Mouse (Mus musculus): Measurements from ENCODE around the gene Gpha2.

Gene Gpha2

DNA sequence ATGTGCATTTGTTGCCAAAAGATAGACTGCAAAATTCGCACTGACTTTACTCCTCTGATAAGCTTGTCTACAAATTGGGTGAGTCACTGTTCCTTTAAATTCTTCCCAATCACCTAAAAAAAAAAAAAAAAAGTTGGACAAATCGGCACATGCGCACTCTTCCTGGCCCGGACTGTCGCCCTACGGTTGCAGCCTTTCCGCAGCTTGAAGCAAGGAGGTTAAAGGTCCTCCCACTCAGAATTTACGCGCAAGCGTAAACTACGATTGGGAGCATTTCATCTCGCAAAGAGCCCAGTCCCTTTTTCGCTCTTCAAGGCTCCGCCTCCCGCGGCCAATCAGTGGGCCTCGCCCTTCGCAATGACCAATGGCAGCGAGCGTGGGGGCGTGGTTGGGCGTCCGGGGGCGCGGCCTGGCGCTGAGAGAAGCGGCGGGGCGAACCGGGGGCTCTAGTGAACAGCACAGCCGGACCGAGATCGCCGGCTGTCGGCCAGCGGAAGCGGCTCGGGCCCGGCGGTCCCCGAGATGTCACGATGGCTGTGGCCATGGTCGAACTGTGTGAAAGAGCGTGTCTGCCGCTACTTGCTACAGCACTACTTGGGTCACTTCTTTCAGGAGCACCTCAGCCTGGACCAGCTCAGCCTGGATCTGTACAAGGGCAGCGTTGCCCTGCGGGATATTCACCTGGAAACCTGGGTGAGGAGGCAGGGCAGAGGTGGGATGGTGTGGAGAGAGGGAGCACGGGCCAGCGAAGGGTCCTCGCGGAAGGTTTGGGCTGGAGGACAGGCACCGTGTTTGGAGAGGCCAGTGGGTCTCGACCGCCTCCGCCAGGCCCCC lies 15.3 kb downstream of the Gpha2 start, which contains the start of gene Atg2a:
TSS of gene Atg2a (plus strand) at position 395 of the 834 bp plus-strand sequence.
- DNase-seq (ENCODE audit: low spot score), result peak; percentile 99

DNA sequence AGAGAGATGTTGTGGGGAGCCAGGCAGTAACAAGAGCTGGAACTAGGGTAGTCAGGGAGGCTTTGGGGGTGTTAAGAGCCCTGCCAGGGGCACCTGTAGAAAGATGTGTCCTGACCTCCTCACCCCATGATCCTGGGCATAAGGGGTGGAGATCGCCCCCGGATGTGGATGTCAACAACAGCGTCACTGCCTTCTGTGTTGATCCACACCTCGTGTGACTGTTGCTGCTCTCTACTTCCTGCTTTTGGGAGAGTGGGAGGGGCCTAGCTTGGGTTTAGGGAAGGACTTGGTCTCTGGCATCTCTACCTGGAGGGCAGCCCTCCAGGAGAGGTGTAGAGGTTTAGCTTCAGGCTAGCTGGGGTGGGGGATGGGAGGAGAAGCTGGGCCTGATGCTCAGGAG lies 16.1 kb downstream of the Gpha2 start:
- peak; percentile 73 for DNase-seq (ENCODE audit: low spot score)

DNA sequence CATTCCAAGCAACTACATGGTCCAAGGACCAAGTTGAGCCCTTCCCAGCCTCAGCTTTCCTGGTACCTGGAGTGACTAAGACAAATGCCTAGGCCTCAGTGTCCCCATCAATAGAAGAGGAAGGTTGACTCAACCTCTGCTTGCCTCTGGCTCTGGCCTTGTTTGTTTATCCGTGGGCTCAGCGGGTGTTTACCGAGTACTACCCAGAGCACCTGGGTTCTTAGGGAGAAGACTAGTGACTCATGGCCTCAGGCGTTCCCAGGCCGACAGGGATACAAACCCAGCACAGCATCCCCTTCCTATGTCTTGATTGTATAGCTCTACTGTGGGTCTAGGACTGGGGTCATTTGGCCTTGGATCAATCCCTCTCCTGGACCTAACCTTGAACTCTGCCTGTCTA lies 17.0 kb downstream of the Gpha2 start:
- DNase-seq (ENCODE audit: low spot score), result no peak

DNA sequence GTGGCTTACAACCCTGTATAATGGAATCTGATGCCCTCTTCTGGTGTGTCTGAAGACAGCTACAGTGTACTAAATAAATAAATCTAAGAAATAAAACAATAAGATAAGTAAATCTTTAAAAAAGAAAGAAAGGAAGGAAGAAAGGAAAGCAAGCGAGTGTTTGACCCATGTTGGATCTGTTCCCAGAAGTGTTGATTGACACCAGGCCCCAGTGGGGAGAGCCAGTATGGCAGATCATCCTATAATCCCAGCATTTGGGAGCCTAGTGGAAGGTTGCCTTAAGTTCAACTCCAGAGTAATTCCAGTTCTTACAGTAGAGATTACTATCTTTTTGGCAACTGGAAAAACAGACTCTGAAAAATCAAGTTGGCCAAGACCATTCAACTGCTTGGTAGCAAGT lies 19.6 kb downstream of the Gpha2 start:
- no peak for DNase-seq (ENCODE audit: low spot score)

DNA sequence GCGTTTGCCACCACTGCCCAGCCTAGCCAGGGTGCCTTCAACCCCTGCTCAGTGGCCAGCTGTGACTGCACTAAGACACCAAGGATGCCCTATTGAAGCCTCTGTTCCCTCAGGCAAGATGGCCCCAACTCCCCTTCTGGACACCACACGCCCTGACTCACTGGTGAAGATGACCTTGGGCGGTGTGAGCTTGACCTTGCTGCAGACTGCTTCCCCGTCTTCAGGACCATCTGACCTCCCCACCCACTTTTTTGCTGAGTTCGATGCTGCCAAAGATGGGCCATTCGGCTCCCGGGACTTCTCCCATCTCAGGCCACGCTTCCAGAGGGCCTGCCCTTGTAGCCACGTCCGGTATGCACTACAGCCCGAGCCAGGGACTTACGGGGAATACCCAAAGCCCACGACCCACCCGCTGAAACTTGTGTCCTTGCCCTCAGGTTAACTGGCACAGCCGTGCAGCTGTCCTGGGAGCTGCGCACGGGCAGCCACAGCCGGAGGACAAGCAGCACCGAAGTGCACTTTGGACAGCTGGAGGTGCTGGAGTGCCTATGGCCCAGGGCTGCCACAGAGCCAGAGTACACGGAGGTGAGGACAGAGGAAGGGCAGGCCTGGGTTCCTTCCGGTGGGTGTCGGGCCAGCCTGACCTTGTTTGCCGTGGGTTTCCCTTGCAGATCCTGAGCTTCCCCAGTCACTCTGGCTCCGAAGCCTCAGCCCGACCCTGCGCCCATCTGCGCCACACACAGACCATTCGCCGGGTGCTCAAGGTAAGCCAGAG lies 21.5 kb downstream of the Gpha2 start:
- no peak for DNase-seq (ENCODE audit: low spot score)

DNA sequence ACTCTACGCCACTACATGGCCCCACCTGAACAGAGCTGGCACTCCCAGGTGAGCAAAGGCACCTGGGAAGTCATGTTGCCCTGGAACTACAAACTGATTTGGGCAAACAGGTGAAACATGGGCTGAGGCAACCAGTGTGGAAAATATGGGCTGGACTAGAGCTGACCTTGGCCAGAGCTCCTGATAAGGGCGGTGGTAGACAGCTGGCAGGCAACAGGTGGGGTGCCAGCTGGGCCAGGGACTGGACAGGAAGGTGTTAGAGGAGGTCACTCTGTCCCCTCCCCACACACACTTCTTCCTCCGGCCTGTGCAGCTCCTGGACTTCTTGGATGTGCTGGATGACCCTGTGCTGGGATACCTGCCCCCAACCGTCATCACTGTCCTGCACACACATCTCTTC lies 26.8 kb downstream of the Gpha2 start:
- DNase-seq (ENCODE audit: low spot score), result no peak

DNA sequence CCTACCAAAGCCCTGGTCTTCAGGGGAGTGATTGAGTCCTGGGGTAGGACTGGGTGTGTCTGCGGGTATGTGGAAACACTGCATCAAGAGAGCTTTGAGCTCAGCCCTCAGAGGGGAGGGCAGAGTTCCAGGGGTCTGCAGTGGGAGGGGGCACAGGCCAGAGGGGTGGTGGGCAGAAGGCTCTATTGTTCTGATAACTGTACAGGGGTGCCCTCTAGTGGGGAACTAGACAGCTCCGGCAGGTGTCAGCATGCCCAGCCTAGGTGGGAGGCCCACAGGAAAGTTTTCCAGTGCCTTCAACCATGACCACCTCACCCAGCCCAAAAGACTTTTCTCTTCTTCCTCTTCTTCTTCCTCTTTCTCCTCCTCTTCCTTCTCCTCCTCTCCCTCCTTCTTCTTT lies 34.2 kb downstream of the Gpha2 start:
- no peak for DNase-seq (ENCODE audit: low spot score)

DNA sequence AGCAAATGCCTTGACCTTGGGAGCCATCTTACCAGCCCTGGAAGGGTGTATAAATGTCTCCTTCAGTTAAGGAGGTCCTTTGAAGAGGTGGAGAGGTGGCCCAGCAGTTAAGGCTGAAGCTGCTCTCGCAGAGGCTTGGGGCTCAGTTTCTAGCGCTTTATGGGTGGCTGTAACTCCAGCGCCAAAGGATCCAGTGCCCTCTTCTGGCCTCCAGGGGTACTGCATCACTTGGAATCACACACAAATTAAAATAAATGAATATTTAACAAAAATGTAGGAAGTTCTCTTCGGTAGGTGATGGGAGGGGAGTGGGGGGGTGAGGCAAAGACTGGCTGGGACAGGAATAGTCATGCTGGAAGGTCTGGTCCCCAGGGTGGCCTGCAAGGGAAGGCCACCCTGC lies 34.8 kb downstream of the Gpha2 start:
- DNase-seq (ENCODE audit: low spot score), result no peak

DNA sequence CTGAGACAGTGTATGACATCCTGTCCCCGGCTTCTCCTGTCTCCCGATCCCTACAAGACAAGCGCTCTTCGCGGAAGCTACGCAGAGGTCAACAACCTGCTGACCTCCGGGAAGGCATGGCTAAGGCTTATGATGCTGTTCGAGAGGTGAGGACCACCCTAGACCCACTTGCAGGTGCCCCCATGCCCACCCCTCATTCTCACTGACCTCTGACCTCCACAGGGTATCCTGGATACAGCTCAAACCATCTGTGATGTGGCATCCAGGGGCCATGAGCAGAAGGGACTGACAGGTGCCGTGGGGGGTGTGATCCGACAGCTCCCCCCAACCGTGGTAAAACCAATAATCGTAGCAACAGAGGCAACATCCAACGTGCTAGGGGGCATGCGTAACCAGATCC lies 35.2 kb downstream of the Gpha2 start:
- no peak for DNase-seq (ENCODE audit: low spot score)

DNA sequence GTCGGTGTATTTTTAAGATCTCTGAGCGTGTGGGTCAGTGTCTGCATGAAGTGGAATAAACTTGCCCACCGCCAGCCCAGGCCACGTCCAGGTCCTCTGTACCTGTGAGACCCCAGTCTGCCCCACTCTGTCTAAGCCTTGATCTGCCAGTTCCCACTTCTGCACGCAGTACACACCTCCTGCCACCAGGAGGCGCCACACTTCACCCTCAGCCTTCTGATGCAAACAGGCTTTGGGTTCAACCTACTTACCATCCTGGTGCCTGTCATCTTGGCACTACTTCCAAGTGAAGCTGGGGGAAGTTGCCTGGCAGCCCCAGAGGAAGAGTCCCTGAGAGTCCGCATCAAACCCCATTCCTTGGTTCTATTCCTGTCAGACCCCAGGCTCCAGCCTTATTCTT lies 36.0 kb downstream of the Gpha2 start:
- DNase-seq (ENCODE audit: low spot score), result peak; percentile 86

DNA sequence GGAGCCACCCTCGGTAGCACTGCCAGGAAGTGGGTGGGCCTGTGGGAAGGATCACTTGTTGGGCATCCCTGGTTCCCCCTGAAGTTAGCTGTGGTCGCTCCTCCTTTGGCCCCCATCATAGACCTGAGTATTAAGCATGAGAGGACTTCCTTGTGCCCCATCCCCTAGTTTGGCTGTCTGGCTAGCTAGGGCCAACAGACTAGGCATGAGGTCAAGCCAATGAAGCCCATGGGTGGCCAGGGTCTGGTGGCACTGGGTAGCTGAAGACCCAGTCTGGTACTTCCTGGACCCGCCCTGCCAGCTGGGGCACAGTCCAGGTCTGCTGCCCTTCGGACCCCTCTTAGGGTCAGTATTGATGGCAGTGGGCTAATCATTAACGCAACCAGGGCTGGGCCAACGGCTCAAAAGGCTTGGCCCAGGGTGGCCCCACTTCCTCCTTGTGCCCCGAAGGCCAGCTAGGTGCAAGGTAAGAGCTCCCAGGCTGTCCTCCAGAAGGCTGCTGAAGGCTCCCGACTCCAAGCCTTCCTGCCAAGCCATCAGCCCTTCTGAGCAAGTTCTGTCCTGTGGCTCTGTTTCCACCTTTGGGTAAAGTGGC lies 36.8 kb downstream of the Gpha2 start:
- DNase-seq (ENCODE audit: low spot score), result no peak

DNA sequence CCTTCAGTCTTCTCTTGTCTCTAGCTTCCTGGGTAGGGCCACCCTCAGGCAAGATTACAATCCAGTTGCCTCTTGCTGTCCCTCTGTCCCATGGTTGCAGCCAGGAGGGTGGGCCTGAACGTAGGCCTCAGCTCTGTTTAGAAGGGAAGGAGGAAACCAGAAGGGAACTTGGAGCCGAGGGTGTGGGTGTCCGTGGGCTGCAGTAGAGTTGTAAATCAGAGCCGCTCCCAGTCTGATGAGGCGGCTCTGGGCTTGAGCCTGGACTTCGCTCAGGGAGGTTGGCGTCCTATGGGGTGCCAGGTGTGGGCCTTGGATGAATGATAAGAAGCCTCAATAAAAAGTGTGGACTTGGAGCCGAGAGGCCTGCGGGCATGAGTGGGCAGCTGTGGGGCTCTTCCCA lies 38.0 kb downstream of the Gpha2 start:
- no peak for DNase-seq (ENCODE audit: low spot score)

DNA sequence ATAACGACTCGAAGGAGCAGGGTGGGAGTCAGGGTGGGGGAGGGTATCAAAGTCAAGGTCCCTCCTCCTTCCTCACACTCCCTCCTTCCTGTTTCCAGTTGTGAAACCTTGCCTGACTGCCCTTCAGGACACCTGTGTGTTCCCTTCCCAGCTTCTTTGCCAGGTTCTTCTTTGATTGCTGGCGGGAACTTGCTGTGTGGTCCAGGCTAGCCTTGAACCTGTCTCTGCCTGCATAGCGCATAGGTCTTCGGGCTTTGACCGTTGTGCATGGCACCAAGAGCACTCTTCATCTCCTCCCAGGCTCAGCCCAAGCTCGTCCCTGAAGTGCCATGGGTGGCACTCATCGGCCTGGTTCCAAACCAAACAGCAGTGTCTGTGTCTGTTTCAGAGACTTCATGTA lies 38.8 kb downstream of the Gpha2 start:
- DNase-seq (ENCODE audit: low spot score), result no peak

DNA sequence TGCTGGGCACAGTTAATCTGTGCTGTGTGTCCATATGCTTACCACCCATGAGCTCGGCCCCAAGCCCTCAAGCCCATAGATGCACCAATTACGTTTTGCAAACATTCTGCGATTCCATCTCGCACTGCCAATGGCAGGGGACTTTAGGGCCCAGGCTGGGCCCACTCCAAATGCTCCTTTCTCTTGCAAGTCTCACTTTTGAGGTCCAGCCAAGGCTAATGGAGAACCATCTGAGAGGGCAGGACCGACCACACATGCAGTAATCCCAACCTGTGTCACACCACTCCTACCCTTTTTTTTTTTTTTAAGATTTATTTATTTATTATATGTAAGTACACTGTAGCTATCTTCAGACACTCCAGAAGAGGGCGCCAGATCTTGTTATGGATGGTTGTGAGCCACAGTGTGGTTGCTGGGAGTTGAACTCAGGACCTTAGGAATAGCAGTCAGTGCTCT lies 39.6 kb downstream of the Gpha2 start:
- no peak for DNase-seq (ENCODE audit: low spot score)

DNA sequence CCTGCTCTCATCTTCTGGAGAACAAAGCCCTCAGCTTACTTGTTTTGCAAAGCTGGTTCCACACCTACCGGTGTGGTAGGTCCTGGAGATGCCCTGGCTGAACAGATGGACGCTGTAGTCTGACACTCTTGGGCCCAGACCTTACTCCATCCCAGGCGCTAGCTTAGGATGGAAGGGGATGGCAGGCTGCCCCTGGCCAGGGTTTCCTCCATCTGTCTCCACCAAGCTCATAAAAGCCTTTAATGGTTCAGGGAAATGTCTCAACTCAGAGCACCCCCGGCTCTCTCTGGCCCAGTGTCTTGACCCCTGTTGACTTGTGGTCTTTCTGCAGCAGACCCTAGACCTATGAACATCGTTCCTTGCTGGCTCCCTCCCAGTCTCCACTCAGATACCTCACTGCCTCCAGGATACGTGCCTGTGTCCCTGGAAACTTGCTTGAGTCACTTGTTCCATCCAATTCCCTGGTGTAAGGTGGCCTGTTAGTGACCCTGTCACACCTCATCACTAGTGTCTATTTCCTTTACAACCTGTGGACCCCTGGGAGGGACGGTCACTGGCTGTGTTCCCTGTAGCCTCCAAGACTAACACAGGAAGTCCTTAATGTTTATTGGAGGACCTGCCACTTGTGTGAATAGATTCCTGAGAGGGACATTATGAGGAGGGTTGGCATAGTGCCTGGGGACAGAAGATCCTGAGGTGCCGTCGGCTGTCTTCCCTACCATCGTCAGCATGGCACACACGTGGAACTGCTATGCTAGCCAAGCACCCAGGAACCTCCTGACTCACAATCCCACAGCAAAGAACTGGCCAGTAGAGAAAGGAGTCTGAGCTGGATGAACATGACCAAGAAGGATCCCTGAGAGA lies 41.4 kb downstream of the Gpha2 start:
- DNase-seq (ENCODE audit: low spot score), result no peak

DNA sequence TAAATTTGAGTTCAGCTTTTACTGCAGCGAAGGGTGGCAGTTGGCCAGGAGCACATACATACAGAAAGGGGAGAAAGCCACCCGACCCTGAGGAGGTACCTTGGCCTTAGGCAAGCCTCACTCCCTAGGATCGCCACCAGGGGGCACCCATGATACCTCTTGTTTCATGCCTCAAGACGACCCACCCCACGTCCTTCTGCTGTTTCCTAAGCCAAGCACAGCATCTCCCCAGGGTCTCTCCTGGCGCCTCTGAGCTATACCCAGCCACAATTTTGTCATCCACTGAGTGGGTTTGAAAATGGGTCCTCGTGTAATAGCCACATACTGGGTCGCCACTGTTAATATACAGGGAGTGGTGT lies 42.0 kb downstream of the Gpha2 start:
- peak; percentile 94 for DNase-seq (ENCODE audit: low spot score)

DNA sequence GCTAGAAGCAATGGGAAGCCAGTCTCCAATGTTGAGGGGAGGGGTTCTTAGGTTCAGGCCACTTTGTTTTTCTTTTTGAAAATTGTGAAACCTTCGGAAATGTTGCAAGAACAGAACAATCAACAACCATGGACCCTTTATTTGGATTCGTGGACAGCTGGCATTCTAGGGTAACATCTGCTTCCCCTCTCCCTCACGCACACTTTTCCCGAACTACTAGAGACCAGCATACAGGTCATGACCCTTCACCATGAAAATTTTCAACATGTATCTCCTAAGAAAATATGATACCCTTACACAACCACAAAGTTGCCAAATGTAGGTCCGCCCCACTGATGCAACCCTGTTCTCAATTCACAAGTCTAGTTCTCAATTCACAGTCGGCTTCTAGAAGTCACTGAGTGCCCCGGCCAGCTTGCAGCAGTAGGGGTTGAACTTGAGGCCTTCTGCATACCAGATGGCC lies 42.5 kb downstream of the Gpha2 start:
- DNase-seq (ENCODE audit: low spot score), result no peak

DNA sequence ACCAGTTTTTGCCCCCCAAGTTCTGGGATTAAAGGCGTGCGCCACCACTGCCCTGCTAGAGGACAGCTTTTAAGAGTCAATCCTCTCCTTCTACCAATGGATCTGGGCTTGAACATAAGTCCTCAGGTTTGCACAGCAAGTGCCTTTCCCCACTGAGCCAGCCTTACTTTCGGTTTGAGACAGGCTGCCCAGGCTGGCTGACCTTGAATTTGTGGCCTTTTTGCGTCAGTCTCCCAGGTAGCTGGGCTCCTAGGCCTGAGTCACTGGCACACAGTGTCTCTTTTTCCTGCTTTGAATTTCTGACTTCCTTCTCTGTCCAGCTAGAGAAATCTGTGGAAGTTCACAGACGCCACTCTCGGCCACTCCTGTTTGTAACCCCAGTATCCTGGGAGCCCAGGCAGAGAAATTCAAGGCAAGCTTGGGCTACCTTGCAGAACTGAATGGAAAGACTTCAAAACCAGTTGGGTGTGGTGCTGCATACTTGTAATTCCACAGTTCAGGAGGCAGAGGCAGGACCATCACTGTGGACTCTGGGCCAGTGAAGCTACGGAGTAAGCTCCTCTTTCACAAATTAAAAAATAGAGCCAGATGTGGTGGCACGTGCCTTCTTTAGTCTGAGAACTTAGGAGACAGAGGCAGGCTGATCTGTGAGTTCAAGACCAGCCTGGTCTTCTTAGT lies 43.8 kb downstream of the Gpha2 start:
- DNase-seq (ENCODE audit: low spot score), result no peak

DNA sequence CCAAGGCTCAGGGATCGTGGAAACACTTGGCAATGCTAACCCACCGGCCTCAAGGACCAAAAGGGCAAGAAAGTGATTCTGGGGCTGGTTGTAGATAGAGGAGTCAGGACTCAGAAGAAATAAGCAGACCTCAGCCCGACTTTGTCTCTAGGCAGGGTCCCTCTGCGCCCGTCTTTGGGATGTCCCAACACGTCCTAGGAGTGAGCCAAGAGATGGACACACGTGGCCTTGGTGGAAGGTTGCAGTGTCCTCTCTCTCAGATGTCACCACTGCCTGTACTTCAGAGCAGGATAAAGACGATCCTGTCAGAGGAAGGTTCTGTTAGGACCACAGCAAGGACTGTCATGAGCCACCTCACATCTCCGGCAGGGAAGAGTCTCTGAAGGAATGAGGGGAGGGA lies 44.5 kb downstream of the Gpha2 start:
- DNase-seq (ENCODE audit: low spot score), result no peak

DNA sequence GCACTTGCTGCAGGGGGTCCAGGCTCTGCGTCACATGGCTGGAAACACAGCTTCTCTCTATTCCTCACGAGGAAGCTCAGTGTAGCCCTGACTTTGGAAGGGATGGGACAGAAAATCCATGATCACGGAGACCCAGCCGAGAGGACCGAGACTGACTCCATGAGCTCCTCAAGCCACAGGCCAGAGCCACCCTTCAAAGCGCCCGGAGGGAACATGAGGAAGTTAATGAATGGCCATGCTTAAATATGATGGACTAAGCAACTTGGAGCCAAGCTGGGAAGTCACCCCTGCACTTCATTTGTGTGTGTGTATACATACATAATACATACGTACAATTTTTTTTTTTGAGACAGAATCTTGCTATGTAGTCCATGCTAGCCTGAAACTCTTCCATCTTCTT lies 45.0 kb downstream of the Gpha2 start:
- DNase-seq (ENCODE audit: low spot score), result no peak

DNA sequence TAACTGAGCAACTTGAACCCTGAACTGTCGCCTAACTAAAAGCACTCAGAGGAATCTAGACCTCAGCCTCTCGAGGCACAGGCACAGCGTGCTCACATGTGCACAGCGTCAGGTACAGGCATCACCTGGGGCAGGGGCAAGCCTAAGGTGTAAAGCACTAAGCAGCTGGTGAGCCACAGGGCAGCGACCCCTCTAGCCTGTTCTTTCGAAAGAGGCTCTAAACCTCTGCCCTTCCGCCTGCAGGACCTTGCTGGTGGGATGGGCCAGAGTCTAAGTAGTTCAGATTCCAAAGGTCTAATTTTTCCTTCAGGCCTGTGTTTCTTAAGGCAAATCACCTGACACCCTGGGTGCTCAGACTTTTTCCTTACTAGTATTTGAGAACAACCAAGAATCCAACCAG lies 45.9 kb downstream of the Gpha2 start:
- no peak for DNase-seq (ENCODE audit: low spot score)

Data from testis, postnatal 10 days (tissue).